Mouse (Mus musculus) CD8-positive naive resting alpha-beta T cell, adult 2 months (primary cell): ENCODE data around the gene Gm3095.
"Not testable (repeated sequence)": the region's sequence is repeated elsewhere in the genome, so short reads cannot be mapped to it uniquely, and the experiment has no call there.

Experiments
- DNase-seq, 2 experiments: peaks; one replicate each; pipeline ENCODE4 v3.0.0; 2022; ENCODE audit warnings: low read depth in 2 of 2, low spot score in 2 of 2

Gm3095 gene

GRCm38 (mm10) chr14:3963247-3963646 is at the start of gene Gm3095:
TSS of gene Gm3095 (plus strand) at chr14:3963547.
- not testable (repeated sequence) for DNase-seq

DNA sequence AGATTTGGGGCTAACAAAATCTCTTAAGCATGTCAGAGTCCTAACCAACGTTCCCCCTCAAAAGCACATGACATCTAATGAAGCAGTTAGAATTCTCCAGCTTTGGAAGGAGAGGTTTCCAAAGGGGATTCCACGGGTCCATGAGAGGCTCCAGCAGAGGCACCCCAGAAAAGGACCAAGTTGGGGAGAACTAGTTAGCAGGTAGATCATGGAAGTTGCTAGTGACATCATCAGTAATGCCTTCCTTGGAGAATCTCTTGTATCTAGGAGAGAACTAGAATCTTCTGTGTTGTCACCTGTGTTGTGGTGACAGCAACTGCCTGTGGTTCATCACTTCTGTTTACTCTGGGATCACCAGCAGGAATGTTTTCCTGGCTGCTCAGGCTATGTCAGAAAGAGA is 31.9 kb upstream of the Gm3095 start, which contains the start of gene Gm3029:
Gene Gm3029 (plus strand): TSS at position 301 of the 400 bp plus-strand sequence.
- not testable (repeated sequence) for DNase-seq

DNA sequence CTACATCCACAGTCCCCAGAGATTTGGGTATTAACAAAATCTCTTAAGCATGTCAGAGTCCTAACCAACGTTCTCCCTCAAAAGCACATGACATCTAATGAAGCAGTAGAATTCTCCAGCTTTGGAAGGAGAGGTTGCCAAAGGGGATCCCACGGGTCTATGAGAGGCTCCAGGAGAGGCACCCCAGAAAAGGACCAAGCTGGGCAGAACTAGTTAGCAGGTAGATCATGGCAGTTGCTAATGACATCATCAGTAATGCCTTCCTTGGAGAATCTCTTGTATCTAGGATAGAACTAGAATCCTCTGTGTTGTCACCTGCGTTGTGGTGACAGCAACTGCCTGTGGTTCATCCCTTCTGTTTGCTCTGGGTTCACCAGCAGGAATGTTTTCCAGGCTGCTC is 34.7 kb downstream of the Gm3095 start, which contains the start of gene Gm3099:
Gene Gm3099 (plus strand): TSS at position 301 of the 400 bp plus-strand sequence.
- not testable (repeated sequence) for DNase-seq
